Mouse (Mus musculus): ENCODE measurements around the gene Ddx43.

DNA sequence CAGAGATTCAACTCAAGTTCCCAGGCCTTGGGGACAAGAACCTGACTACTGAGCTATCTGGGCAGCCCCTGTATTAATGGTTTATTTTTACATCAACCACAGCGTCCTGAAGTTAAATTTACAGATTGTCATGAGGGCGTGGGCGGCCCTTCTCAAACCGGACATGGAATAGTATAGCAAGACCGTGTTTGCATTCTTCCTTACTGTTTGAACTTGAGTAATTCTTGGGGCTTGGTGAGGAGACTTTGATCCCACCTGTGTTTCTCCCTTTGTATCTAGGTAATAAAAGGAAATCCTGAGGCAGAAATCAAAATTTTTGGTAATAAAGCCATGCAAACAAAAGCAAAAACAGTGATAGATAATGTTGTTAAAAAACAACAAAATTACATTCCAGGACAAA, 5.0 kb downstream of the Ddx43 start:
- TF ChIP-seq POLR2A (IDR thresholded peaks at IDR 0.05; ENCODE audit: borderline replicate concordance, control insufficient read depth, low read depth, low read length): no peak
- no peak for TF ChIP-seq CTCF (IDR thresholded peaks at IDR 0.05; ENCODE audit: control insufficient read depth, insufficient read depth, low read length)
